Mouse (Mus musculus) erythroblast, embryonic 14.5 days (primary cell): ENCODE results near the gene Mtm1.

Source experiments
- GATA1 ChIP-seq: IDR thresholded peaks from 2 replicates; pipeline ENCODE4 v1.6.1; 2012; ENCODE audit warnings: low read length, inconsistent platforms, mixed read lengths
- TAL1 ChIP-seq: IDR thresholded peaks from 3 replicates; pipeline ENCODE4 v1.6.1; 2012; ENCODE audit warnings: low read length, inconsistent platforms, mixed read lengths

- TF ChIP-seq GATA1 (no peak), TAL1 (no peak)
Observed at GRCm38 (mm10) chrX:71222648-71223408, 12.3 kb downstream of the Mtm1 start.
